In genomic region chr17:46772038-46772403, GRCm38 (mm10) we compare ENCODE assay signal across 9 mouse cellular contexts. TPM values are rescaled to one million over a fixed set of nuclear protein-coding genes. Genes with fewer than 3 reads are reported as not detected.
A peak's percentile ranks its signal among the peaks of the same experiment; 100 is the strongest.
DNase-seq lines count a peak whose midpoint lies in the region; ATAC-seq and TF ChIP-seq lines count a peak whose summit lies in the region.
"Had no signal": no experiment of that assay in that cellular context is flagged by ENCODE, and none has a peak within 500 bp of the region (broad histone marks: within the 10 kb centered on the region; RNA-seq: fewer than 3 reads in every experiment).

No protein-coding gene starts in this region.

- H3K27me3 ChIP-seq in heart, embryonic 15.5 days = no peaks in the 10 kb centered on the region
- no peaks in the 10 kb centered on the region for H3K27me3 ChIP-seq in hindbrain, embryonic 10.5 days (ENCODE audit: insufficient read depth, poor library complexity, severe bottlenecking)
- H3K27me3 ChIP-seq in midbrain, embryonic 10.5 days (ENCODE audit: low read depth, poor library complexity, severe bottlenecking) = no peaks in the 10 kb centered on the region

- H3K27ac ChIP-seq in heart, embryonic 15.5 days = peak overlapping the region; percentile 92
- no peak overlapping the region for H3K27ac ChIP-seq in ES-E14 (ENCODE audit: insufficient read depth, low read depth, low read length, poor library complexity, severe bottlenecking)
- peak overlapping the region; percentile 90 for H3K27ac ChIP-seq in hindbrain, embryonic 10.5 days
- peak overlapping the region; percentile 88 for H3K27ac ChIP-seq in midbrain, embryonic 10.5 days (replicated peaks)

- peaks cover 27% of the 10 kb centered on the region for H3K36me3 ChIP-seq in heart, embryonic 15.5 days
- H3K36me3 ChIP-seq in ES-E14 (ENCODE audit: control insufficient read depth, insufficient read depth, low read length, poor library complexity, severe bottlenecking) = peaks cover 21% of the 10 kb centered on the region
- peaks cover 32% of the 10 kb centered on the region for H3K36me3 ChIP-seq in hindbrain, embryonic 10.5 days
- H3K36me3 ChIP-seq in midbrain, embryonic 10.5 days = peaks cover 32% of the 10 kb centered on the region

- peak overlapping the region; percentile 95 for H3K4me3 ChIP-seq in heart, embryonic 15.5 days
- H3K4me3 ChIP-seq in ES-E14 (ENCODE audit: insufficient read depth in 1 of 2, low read depth in 1 of 2, low read length in 2 of 2, poor library complexity in 1 of 2, severe bottlenecking in 1 of 2) = peak overlapping the region; percentile 76 to 100
- H3K4me3 ChIP-seq in hindbrain, embryonic 10.5 days = peak overlapping the region; percentile 75
- H3K4me3 ChIP-seq in midbrain, embryonic 10.5 days = peak overlapping the region; percentile 78

- H3K9me3 ChIP-seq in heart, embryonic 15.5 days (replicated peaks) = no peaks in the 10 kb centered on the region
- no peaks in the 10 kb centered on the region for H3K9me3 ChIP-seq in ES-E14 (ENCODE audit: control insufficient read depth, insufficient read depth, low read depth, low read length)
- no peaks in the 10 kb centered on the region for H3K9me3 ChIP-seq in hindbrain, embryonic 10.5 days
- no peaks in the 10 kb centered on the region for H3K9me3 ChIP-seq in midbrain, embryonic 10.5 days (replicated peaks)

- peaks cover 16% of the 10 kb centered on the region for H3K4me1 ChIP-seq in heart, embryonic 15.5 days (replicated peaks)
- peaks cover 0 to 13% of the 10 kb centered on the region in 2 experiments; a peak in 3 of 4 replicates for H3K4me1 ChIP-seq in ES-E14 (ENCODE audit: control insufficient read depth in 2 of 2, insufficient read depth in 2 of 2, low read length in 2 of 2, poor library complexity in 1 of 2)
- H3K4me1 ChIP-seq in hindbrain, embryonic 10.5 days (replicated peaks) = peaks cover 28% of the 10 kb centered on the region
- peaks cover 27% of the 10 kb centered on the region for H3K4me1 ChIP-seq in midbrain, embryonic 10.5 days

- in situ Hi-C loops in ES-E14 (cut with MboI; ENCODE audit: low sequenced_read_pairs in 2 of 2, unreplicated experiment in 2 of 2) = no loop called here

- no peak for ATAC-seq in heart, embryonic 15.5 days (replicated peaks; ENCODE audit: insufficient number of reproducible peaks, insufficient read depth, low FRiP score, low read depth)

- peak overlapping the region; percentile 82 for H3K4me2 ChIP-seq in heart, embryonic 15.5 days

- no peak for DNase-seq in heart, postnatal 36 days
- DNase-seq in ES-E14 (ENCODE audit: low read depth, low spot score) = no peak
- DNase-seq in hindbrain, embryonic 10.5 days (ENCODE audit: low spot score) = no peak
- no peak for DNase-seq in midbrain, embryonic 10.5 days (ENCODE audit: low spot score)
- no peak for DNase-seq in adrenal gland, adult 18-20 months (ENCODE audit: low spot score in 2 of 2)
- DNase-seq in right cerebral cortex, adult 18-20 months = no peak
- DNase-seq in embryo, embryonic 10.5 days (ENCODE audit: low spot score) = no peak

- intact Hi-C loops in heart, postnatal 36 days (cut with DNase I) = loop anchor here (2.0 kb wide), 1 partner anchor 19 kb away; the partner anchor contains the start of gene Cnpy3

- peak overlapping the region; percentile 82 for H3K9ac ChIP-seq in heart, embryonic 15.5 days
- peak overlapping the region; percentile 18; the same call in 1 of the 2 replicates for H3K9ac ChIP-seq in ES-E14 (ENCODE audit: insufficient read depth, low read depth, low read length, poor library complexity, severe bottlenecking)

- 4% methylated on average over 5 of the region's 5 CpGs for WGBS in heart, embryonic 15.5 days
- 12% methylated on average over 5 of the region's 5 CpGs for WGBS in hindbrain, embryonic 10.5 days
- WGBS in midbrain, embryonic 10.5 days = 9% methylated on average over 5 of the region's 5 CpGs

TF ChIP-seq in ES-E14, 5 proteins besides CTCF, POLR2A, EP300 and RAD21:
- no peak for TF ChIP-seq HCFC1 (IDR thresholded peaks at IDR 0.05; ENCODE audit: borderline replicate concordance, insufficient read depth, low read length)
- no peak for TF ChIP-seq ZC3H11A (IDR thresholded peaks at IDR 0.05; ENCODE audit: borderline replicate concordance, low read depth, low read length)
- TF ChIP-seq MAFK (IDR thresholded peaks at IDR 0.05; ENCODE audit: insufficient read depth, low read depth, low read length) = no peak
- TF ChIP-seq ZNF384 (IDR thresholded peaks at IDR 0.05; ENCODE audit: low read depth, low read length) = no peak

RNA-seq across cellular contexts. Expression of gene 2310039H08Rik, which starts 0.4 kb away (rescaled TPM):
- polyA plus RNA-seq in heart, embryonic 15.5 days (2015; fragmentation: Nextera tagmentation; extraction: Ambion mirVana) = 49.5 and 51.5 TPM in 2 replicates
- 10 to 100 TPM; 25.4 to 27.6 TPM for total RNA-seq in heart, postnatal 36 days (2021)
- 19.5 and 21.4 TPM in 2 replicates for total RNA-seq in ES-E14 (2012; rRNA removed)
- 57.3 and 59.3 TPM in 2 replicates for polyA plus RNA-seq in hindbrain, embryonic 10.5 days (2016; fragmentation: Nextera tagmentation; extraction: Ambion mirVana)
- 63.2 and 65.2 TPM in 2 replicates for polyA plus RNA-seq in midbrain, embryonic 10.5 days (2016; fragmentation: Nextera tagmentation; extraction: Ambion mirVana)
- 10 to 100 TPM; 39.6 to 63.0 TPM for total RNA-seq in adrenal gland, adult 18-20 months (2021)

RNA-seq across cellular contexts. Expression of gene Ptcra, which starts 8.5 kb away (rescaled TPM):
- polyA plus RNA-seq in heart, embryonic 15.5 days (2015; fragmentation: Nextera tagmentation; extraction: Ambion mirVana) = 2.9 and 25.2 TPM in 2 replicates
- not detected for total RNA-seq in heart, postnatal 36 days (2021)
- 1.8 and 2.2 TPM in 2 replicates for total RNA-seq in ES-E14 (2012; rRNA removed)
- 0.43 and 0.62 TPM in 2 replicates for polyA plus RNA-seq in hindbrain, embryonic 10.5 days (2016; fragmentation: Nextera tagmentation; extraction: Ambion mirVana)
- polyA plus RNA-seq in midbrain, embryonic 10.5 days (2016; fragmentation: Nextera tagmentation; extraction: Ambion mirVana) = 0.53 and 0.55 TPM in 2 replicates
- not detected for total RNA-seq in adrenal gland, adult 18-20 months (2021)
- polyA plus RNA-seq: gonadal fat pad, adult 2 months had no signal

RNA-seq across cellular contexts. Expression of gene Rpl7l1, which starts 10.5 kb away (rescaled TPM):
- 86.3 and 93.7 TPM in 2 replicates for polyA plus RNA-seq in heart, embryonic 15.5 days (2015; fragmentation: Nextera tagmentation; extraction: Ambion mirVana)
- 10 to 100 TPM; 54.2 to 55.4 TPM for total RNA-seq in heart, postnatal 36 days (2021)
- 132 and 179 TPM in 2 replicates for total RNA-seq in ES-E14 (2012; rRNA removed)
- 164 and 209 TPM in 2 replicates for polyA plus RNA-seq in hindbrain, embryonic 10.5 days (2016; fragmentation: Nextera tagmentation; extraction: Ambion mirVana)
- 197 and 219 TPM in 2 replicates for polyA plus RNA-seq in midbrain, embryonic 10.5 days (2016; fragmentation: Nextera tagmentation; extraction: Ambion mirVana)
- 100 to 1,000 TPM in 1 of 2 experiments, 10 to 100 TPM in 1; 93.5 to 103 TPM for total RNA-seq in adrenal gland, adult 18-20 months (2021)

RNA-seq across cellular contexts. Expression of gene Cnpy3, which starts 20.0 kb away (rescaled TPM):
- 43.1 and 55.5 TPM in 2 replicates for polyA plus RNA-seq in heart, embryonic 15.5 days (2015; fragmentation: Nextera tagmentation; extraction: Ambion mirVana)
- total RNA-seq in heart, postnatal 36 days (2021) = 10 to 100 TPM; 18.4 to 19.2 TPM
- 69.7 and 122 TPM in 2 replicates for total RNA-seq in ES-E14 (2012; rRNA removed)
- polyA plus RNA-seq in hindbrain, embryonic 10.5 days (2016; fragmentation: Nextera tagmentation; extraction: Ambion mirVana) = 65.8 and 73.6 TPM in 2 replicates
- polyA plus RNA-seq in midbrain, embryonic 10.5 days (2016; fragmentation: Nextera tagmentation; extraction: Ambion mirVana) = 69.5 and 75.0 TPM in 2 replicates
- total RNA-seq in adrenal gland, adult 18-20 months (2021) = 10 to 100 TPM; 44.8 to 55.9 TPM

RNA-seq across cellular contexts. Expression of gene Gnmt, which starts 43.1 kb away (rescaled TPM):
- polyA plus RNA-seq in heart, embryonic 15.5 days (2015; fragmentation: Nextera tagmentation; extraction: Ambion mirVana) = 1.2 and 1.8 TPM in 2 replicates
- 1 to 10 TPM; 1.8 to 3.1 TPM for total RNA-seq in heart, postnatal 36 days (2021)
- total RNA-seq in ES-E14 (2012; rRNA removed) = 1.2 and 4.3 TPM in 2 replicates
- polyA plus RNA-seq in hindbrain, embryonic 10.5 days (2016; fragmentation: Nextera tagmentation; extraction: Ambion mirVana) = 0.18 and 0.36 TPM in 2 replicates
- 0.35 and 0.62 TPM in 2 replicates for polyA plus RNA-seq in midbrain, embryonic 10.5 days (2016; fragmentation: Nextera tagmentation; extraction: Ambion mirVana)
- total RNA-seq in adrenal gland, adult 18-20 months (2021) = 1 to 10 TPM; 1.2 to 2.0 TPM
